Mouse (Mus musculus) forebrain, postnatal 0 days (tissue): ENCODE data around the gene Nup214. TPM values are rescaled to one million over a fixed set of nuclear protein-coding genes. Genes with fewer than 3 reads are reported as not detected.

Experiments
- ATAC-seq: fragments of 200-750 bp; cut with Nextera tagmentation; 2 replicates; pipeline ENCODE4 v1.8.0; 2017; ENCODE audit warnings: mild to moderate bottlenecking, moderate library complexity
- DNase-seq: peaks from one replicate; pipeline ENCODE4 v3.0.0-alpha.2; 2015
- H3K27ac ChIP-seq: fragments of 300-500 bp; sonication (generic); 2 replicates; pipeline ENCODE4 v1.5.1; 2014; ENCODE audit warnings: low read depth, mild to moderate bottlenecking, antibody characterized with exemption, low read length, moderate library complexity, mixed read lengths
- H3K27me3 ChIP-seq: fragments of 300-500 bp; sonication (generic); 2 replicates; pipeline ENCODE4 v1.6.1; 2014; ENCODE audit warnings: mild to moderate bottlenecking, low read length, mixed read lengths; ENCODE audit not compliant: insufficient read depth
- H3K36me3 ChIP-seq: fragments of 300-500 bp; sonication (generic); 2 replicates; pipeline ENCODE4 v1.6.1; 2014; ENCODE audit warnings: mild to moderate bottlenecking, moderate library complexity; ENCODE audit not compliant: insufficient read depth
- H3K4me1 ChIP-seq: fragments of 300-500 bp; sonication (generic); 2 replicates; pipeline ENCODE4 v1.6.1; 2014; ENCODE audit warnings: antibody characterized with exemption; ENCODE audit not compliant: insufficient read depth
- H3K4me2 ChIP-seq: fragments of 300-500 bp; sonication (generic); 2 replicates; pipeline ENCODE4 v1.6.1; 2014; ENCODE audit warnings: low read depth, mild to moderate bottlenecking, moderate library complexity
- H3K4me3 ChIP-seq: fragments of 300-500 bp; sonication (generic); 2 replicates; pipeline ENCODE4 v1.5.1; 2014; ENCODE audit warnings: low read depth, low read length, mixed read lengths
- H3K9ac ChIP-seq: fragments of 300-500 bp; sonication (generic); 2 replicates; pipeline ENCODE4 v1.6.1; 2014; ENCODE audit warnings: mild to moderate bottlenecking
- H3K9me3 ChIP-seq: fragments of 300-500 bp; sonication (generic); 2 replicates; pipeline ENCODE4 v1.6.1; 2016; ENCODE audit warnings: low read length
- CTCF ChIP-seq: sonication (generic); IDR thresholded peaks from 2 replicates; pipeline ENCODE4 v1.5.1; 2016; ENCODE audit warnings: antibody characterized with exemption, control low read depth, low read depth
- WGBS: fragments of 180-500 bp; shearing (Covaris S2); extraction: QIAGEN DNeasy Blood & Tissue Kit; methylation state at CpG from one replicate; pipeline ENCODE4 v1.1.7; 2014; 5-methylcytosine and 5-hydroxymethylcytosine counted together
- polyA plus RNA-seq: library from polyadenylated mRNA; unstranded; fragments of >200 nt; fragmentation: Nextera tagmentation; extraction: Ambion mirVana; gene quantifications from 2 replicates; pipeline ENCODE4 v1.2.1, GENCODE M21; 2015
- total RNA-seq: library from RNA; depleted of rRNA; stranded (reverse); fragments of >200 nt; gene quantifications from 2 replicates; pipeline ENCODE4 v1.2.3, GENCODE M21; 2014

The Nup214 gene
- total and polyA plus RNA-seq, 2 experiments from 2014 or later, result 23.8 to 56.0 TPM

- no peak overlapping the region for H3K27ac ChIP-seq
- no peaks in the 10 kb centered on the region for H3K4me1 ChIP-seq
- peaks cover 77% of the 10 kb centered on the region for H3K36me3 ChIP-seq
- DNase-seq, result no peak
- ATAC-seq, result no peak
- H3K9me3 ChIP-seq, result no peaks in the 10 kb centered on the region
- no peaks in the 10 kb centered on the region for H3K27me3 ChIP-seq
- WGBS, result 83% methylated on average over 2 of the region's 2 CpGs
- no peak overlapping the region for H3K4me2 ChIP-seq
- no peak overlapping the region for H3K9ac ChIP-seq
- H3K4me3 ChIP-seq, result no peak overlapping the region
- no peak for TF ChIP-seq CTCF
These were observed 66.9 kb downstream of the Nup214 start for GRCm38 (mm10) chr2:32041087-32041486.

- 72% methylated on average over 5 of the region's 5 CpGs for whole genome bisulfite sequencing
- DNase-seq (no peak), ATAC-seq (no peak)
- H3K36me3 ChIP-seq, result peaks cover 79% of the 10 kb centered on the region
- H3K9ac ChIP-seq, result no peak overlapping the region
- TF ChIP-seq CTCF, result no peak
- no peaks in the 10 kb centered on the region for H3K27me3 ChIP-seq
- no peak overlapping the region for H3K4me2 ChIP-seq
- H3K4me1 ChIP-seq, result no peaks in the 10 kb centered on the region
- no peak overlapping the region for H3K27ac ChIP-seq
- H3K9me3 ChIP-seq, result no peaks in the 10 kb centered on the region
- no peak overlapping the region for H3K4me3 ChIP-seq
These were observed 69.6 kb downstream of the Nup214 start for GRCm38 (mm10) chr2:32043836-32044235.

DNA sequence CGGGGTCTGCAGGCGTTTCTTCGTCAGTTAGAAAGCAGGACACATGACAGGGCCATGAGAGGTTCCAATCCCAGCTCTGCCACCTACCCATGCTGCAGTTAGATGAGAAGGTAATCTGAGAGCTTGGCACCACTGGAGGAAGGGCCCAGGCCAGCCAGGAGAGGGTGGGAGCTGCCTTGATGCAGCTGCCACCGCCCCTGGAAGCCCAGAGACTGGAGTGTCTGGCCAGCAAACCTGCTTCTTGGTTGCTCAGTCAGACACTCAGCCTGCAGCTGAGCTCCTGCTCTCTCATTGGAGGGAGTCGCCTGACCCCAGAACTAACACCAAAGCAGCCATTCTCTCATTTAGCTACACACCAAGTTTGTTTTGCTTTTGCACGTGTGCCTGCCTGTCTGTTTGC lies 71.1 kb downstream of the Nup214 start:
- no peak for TF ChIP-seq CTCF
- Histone ChIP-seq H3K9ac (no peak overlapping the region), H3K36me3 (peaks cover 72% of the 10 kb centered on the region), H3K4me2 (no peak overlapping the region), H3K4me1 (no peaks in the 10 kb centered on the region), H3K4me3 (no peak overlapping the region), H3K9me3 (no peaks in the 10 kb centered on the region), H3K27ac (no peak overlapping the region), H3K27me3 (no peaks in the 10 kb centered on the region)
- no peak for ATAC-seq
- DNase-seq, result no peak
- WGBS, result 74% methylated on average over 6 of the region's 6 CpGs

DNA sequence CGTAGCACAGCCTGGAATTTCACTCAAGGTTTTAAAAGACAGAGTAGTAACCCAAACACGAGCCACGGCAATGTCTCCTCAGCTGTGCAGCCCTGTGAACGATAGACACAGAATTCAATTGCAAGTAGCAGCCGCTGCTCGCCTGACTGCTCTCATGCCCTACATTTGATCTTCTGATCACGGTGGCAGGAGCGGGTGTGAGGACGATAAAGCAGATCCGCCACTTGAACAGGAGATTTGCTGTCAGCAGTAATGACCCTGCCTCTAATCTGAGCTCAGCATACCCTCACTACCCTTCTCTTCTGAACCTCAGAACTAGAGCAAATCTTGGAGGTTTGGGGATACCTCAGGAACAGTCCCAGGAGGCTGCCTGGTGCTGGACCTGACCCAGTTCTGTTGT lies 71.8 kb downstream of the Nup214 start:
- Histone ChIP-seq H3K9me3 (no peaks in the 10 kb centered on the region), H3K9ac (no peak overlapping the region), H3K4me1 (no peaks in the 10 kb centered on the region), H3K36me3 (peaks cover 75% of the 10 kb centered on the region), H3K27ac (no peak overlapping the region), H3K4me2 (no peak overlapping the region), H3K4me3 (no peak overlapping the region), H3K27me3 (no peaks in the 10 kb centered on the region)
- TF ChIP-seq CTCF, result no peak
- WGBS, result 89% methylated on average over 10 of the region's 10 CpGs
- DNase-seq (no peak), ATAC-seq (no peak)

GRCm38 (mm10) chr2:32047323-32047722 lies 73.1 kb downstream of the Nup214 start:
- Histone ChIP-seq H3K4me2 (no peak overlapping the region), H3K27me3 (no peaks in the 10 kb centered on the region), H3K4me1 (no peaks in the 10 kb centered on the region), H3K36me3 (peaks cover 78% of the 10 kb centered on the region), H3K4me3 (no peak overlapping the region), H3K27ac (no peak overlapping the region), H3K9me3 (no peaks in the 10 kb centered on the region), H3K9ac (no peak overlapping the region)
- no peak for ATAC-seq
- no peak for DNase-seq
- WGBS, result 67% methylated on average over 10 of the region's 10 CpGs
- no peak for TF ChIP-seq CTCF

- Histone ChIP-seq H3K4me3 (no peak overlapping the region), H3K9ac (no peak overlapping the region), H3K4me1 (no peaks in the 10 kb centered on the region), H3K9me3 (no peaks in the 10 kb centered on the region), H3K27me3 (no peaks in the 10 kb centered on the region), H3K4me2 (no peak overlapping the region), H3K36me3 (peaks cover 54% of the 10 kb centered on the region), H3K27ac (no peak overlapping the region)
- no peak for TF ChIP-seq CTCF
- DNase-seq (no peak), ATAC-seq (no peak)
- 92% methylated on average over 8 of the region's 8 CpGs for WGBS
These were observed 77.6 kb downstream of the Nup214 start for GRCm38 (mm10) chr2:32051791-32052190.

- Histone ChIP-seq H3K9me3 (no peaks in the 10 kb centered on the region), H3K4me2 (no peak overlapping the region), H3K4me3 (no peak overlapping the region), H3K27ac (no peak overlapping the region), H3K9ac (no peak overlapping the region), H3K27me3 (no peaks in the 10 kb centered on the region), H3K4me1 (no peaks in the 10 kb centered on the region), H3K36me3 (peaks cover 47% of the 10 kb centered on the region)
- ATAC-seq, result no peak
- 93% methylated on average over 7 of the region's 7 CpGs for WGBS
- no peak for DNase-seq
- TF ChIP-seq CTCF, result no peak
These were observed 78.2 kb downstream of the Nup214 start for GRCm38 (mm10) chr2:32052418-32052817.
